Mouse (Mus musculus) lung, postnatal 36 days (tissue): ENCODE measurements at regions not wholly inside any gene's neighbourhood (a gene's known extent, or its start where the extent isn't known, plus 50 kb on each side); places are given as distances from the start of the nearest gene placed in this dataset.

ENCODE experiments used
- DNase-seq: peaks from one replicate; pipeline ENCODE4 v3.0.0; 2022; ENCODE audit warnings: mixed read lengths

- DNase-seq, result no peak
Measured at GRCm38 (mm10) chr3:21973681-21974080, 102.8 kb upstream of the Tbl1xr1 start.

GRCm38 (mm10) chr3:21974766-21975165 is 101.7 kb upstream of the Tbl1xr1 start:
- no peak for DNase-seq

GRCm38 (mm10) chr3:21977775-21978174 is 98.7 kb upstream of the Tbl1xr1 start:
- no peak for DNase-seq

- DNase-seq, result peak; percentile 33
Measured at GRCm38 (mm10) chr3:21982991-21983390, 93.5 kb upstream of the Tbl1xr1 start.

GRCm38 (mm10) chr3:21983993-21984725 is 92.3 kb upstream of the Tbl1xr1 start:
- no peak for DNase-seq

GRCm38 (mm10) chr3:21984807-21985206 is 91.6 kb upstream of the Tbl1xr1 start:
- no peak for DNase-seq

GRCm38 (mm10) chr3:21986164-21986892 is 90.1 kb upstream of the Tbl1xr1 start:
- DNase-seq, result peak; percentile 79

GRCm38 (mm10) chr3:21986893-21987250 is 89.6 kb upstream of the Tbl1xr1 start:
- peak; percentile 66 for DNase-seq

GRCm38 (mm10) chr3:21987455-21988009 is 88.9 kb upstream of the Tbl1xr1 start:
- no peak for DNase-seq

- DNase-seq, result peak; percentile 69
Measured at GRCm38 (mm10) chr3:21988010-21988531, 88.4 kb upstream of the Tbl1xr1 start.

GRCm38 (mm10) chr3:21990526-21990925 is 85.9 kb upstream of the Tbl1xr1 start:
- no peak for DNase-seq

- DNase-seq, result peak; percentile 57
Measured at GRCm38 (mm10) chr3:21991681-21992152, 84.7 kb upstream of the Tbl1xr1 start.

GRCm38 (mm10) chr3:21992203-21992602 is 84.2 kb upstream of the Tbl1xr1 start:
- DNase-seq, result no peak

- no peak for DNase-seq
Measured at GRCm38 (mm10) chr3:21993961-21994360, 82.5 kb upstream of the Tbl1xr1 start.

GRCm38 (mm10) chr3:21995566-21996391 is 80.7 kb upstream of the Tbl1xr1 start:
- DNase-seq, result peak; percentile 64

GRCm38 (mm10) chr3:21997387-21997786 is 79.1 kb upstream of the Tbl1xr1 start:
- DNase-seq, result no peak

- no peak for DNase-seq
Measured at GRCm38 (mm10) chr3:22005456-22005855, 71.0 kb upstream of the Tbl1xr1 start.

GRCm38 (mm10) chr3:22006113-22006512 is 70.3 kb upstream of the Tbl1xr1 start:
- peak; percentile 78 for DNase-seq

- DNase-seq, result no peak
Measured at GRCm38 (mm10) chr3:22006651-22007050, 69.8 kb upstream of the Tbl1xr1 start.

- no peak for DNase-seq
Measured at GRCm38 (mm10) chr3:22007736-22008135, 68.7 kb upstream of the Tbl1xr1 start.

- no peak for DNase-seq
Measured at GRCm38 (mm10) chr3:22008432-22008831, 68.0 kb upstream of the Tbl1xr1 start.

GRCm38 (mm10) chr3:22009898-22010699 is 66.4 kb upstream of the Tbl1xr1 start:
- no peak for DNase-seq
